In the genomic region with DNA sequence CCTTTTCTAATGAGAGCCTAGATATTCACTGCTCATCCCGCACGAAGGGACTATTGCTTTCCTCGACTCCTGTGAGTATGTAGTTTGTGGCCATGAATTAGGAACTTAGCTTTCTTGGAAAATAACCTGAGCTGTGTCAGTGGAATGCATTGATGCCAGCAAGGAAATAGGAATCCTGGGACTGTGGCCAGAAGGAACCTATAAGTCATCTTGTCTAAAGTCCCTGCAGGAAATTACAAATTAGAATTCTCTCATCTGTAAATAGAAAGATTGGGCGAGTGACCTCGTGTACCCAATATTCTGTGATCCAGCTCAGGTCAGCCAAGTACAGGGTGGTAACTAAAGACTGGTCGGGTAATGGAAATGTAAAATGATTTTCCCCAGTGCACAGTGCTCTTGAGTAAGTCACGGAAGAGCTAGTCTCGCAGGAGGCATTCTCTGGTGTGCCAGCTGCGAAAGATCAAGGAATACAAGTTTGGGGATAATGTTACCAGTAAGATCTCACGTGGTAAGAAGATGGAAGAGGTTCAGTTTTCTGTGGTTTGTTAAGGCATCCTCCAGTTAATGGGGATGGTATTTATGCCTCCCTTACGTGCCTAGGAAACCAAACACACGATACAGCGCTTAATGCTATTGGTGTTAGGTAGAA, we compare ENCODE assay signal across 17 mouse cellular contexts. TPM values are rescaled to one million over a fixed set of nuclear protein-coding genes. Genes with fewer than 3 reads are reported as not detected.
DNase-seq lines count a peak whose midpoint lies in the region; ATAC-seq lines count a peak whose summit lies in the region.
"Had no signal": no experiment of that assay in that cellular context is flagged by ENCODE, and none has a peak within 500 bp of the region (broad histone marks: within the 10 kb centered on the region; RNA-seq: fewer than 3 reads in every experiment).

No protein-coding gene starts in this region.

- DNase-seq in heart, adult 11 months, result peak; percentile 21
- DNase-seq in heart, postnatal 25 days (ENCODE audit: low spot score), result no peak
- DNase-seq in kidney, adult 11 months, result no peak
- DNase-seq in NIH3T3 (ENCODE audit: low read depth), result peak; percentile 82
- DNase-seq in kidney, postnatal 36 days, result peak; percentile 44 to 54
- no peak for DNase-seq in cerebellum, adult 11 months
- DNase-seq in spleen, postnatal 10 days (ENCODE audit: low spot score in 2 of 2), result no peak
- DNase-seq: B cell, adult 2 months; cerebellum, adult 9-10 months; lung, adult 2 months; right cerebral cortex, adult 18-20 months; thymus, adult 2 months had no signal

- ATAC-seq in kidney, embryonic 14.5 days (ENCODE audit: low FRiP score, low TSS enrichment), result peak; percentile 53; the same call in 1 of the 2 replicates
- ATAC-seq: forebrain, embryonic 15.5 days; hindbrain, postnatal 0 days; midbrain, embryonic 15.5 days had no signal

- no peaks in the 10 kb centered on the region for H3K9me3 ChIP-seq in kidney, embryonic 14.5 days (ENCODE audit: control insufficient read depth, low read length)
- H3K9me3 ChIP-seq: forebrain, embryonic 15.5 days; megakaryocyte, embryonic 14.5 days; midbrain, embryonic 15.5 days had no signal

- H3K36me3 ChIP-seq in kidney, embryonic 14.5 days (ENCODE audit: control insufficient read depth, insufficient read depth, low read length), result peaks cover 7% of the 10 kb centered on the region; the same call in 1 of the 2 replicates
- H3K36me3 ChIP-seq: midbrain, embryonic 15.5 days had no signal

- no peak overlapping the region for H3K4me3 ChIP-seq in kidney, embryonic 14.5 days (ENCODE audit: low read length)
- H3K4me3 ChIP-seq: forebrain, embryonic 15.5 days; megakaryocyte, embryonic 14.5 days; midbrain, embryonic 15.5 days had no signal

- H3K27ac ChIP-seq in kidney, embryonic 14.5 days (ENCODE audit: low read depth, low read length), result no peak overlapping the region
- H3K27ac ChIP-seq: forebrain, embryonic 15.5 days; hindbrain, postnatal 0 days; midbrain, embryonic 15.5 days had no signal

- intact Hi-C loops in heart, postnatal 25 days (cut with DNase I), result no loop called here

- no peak overlapping the region for H3K4me2 ChIP-seq in kidney, embryonic 14.5 days (replicated peaks; ENCODE audit: low read depth, low read length)
- H3K4me2 ChIP-seq: forebrain, embryonic 15.5 days; midbrain, embryonic 15.5 days had no signal

- no peak overlapping the region for H3K9ac ChIP-seq in kidney, embryonic 14.5 days (ENCODE audit: low read depth, low read length)
- H3K9ac ChIP-seq: forebrain, embryonic 15.5 days; midbrain, embryonic 15.5 days had no signal

- H3K4me1 ChIP-seq in kidney, embryonic 14.5 days (ENCODE audit: control insufficient read depth, insufficient read depth, low read length), result 0 out of 2 replicates have a peak, but pooled peaks cover 7% of the 10 kb centered on the region
- H3K4me1 ChIP-seq: forebrain, embryonic 15.5 days; midbrain, embryonic 15.5 days had no signal

- WGBS in kidney, embryonic 14.5 days, result 45% methylated on average over 13 of the region's 13 CpGs

- H3K27me3 ChIP-seq in kidney, embryonic 14.5 days (ENCODE audit: control insufficient read depth, insufficient read depth, low read length), result no peaks in the 10 kb centered on the region
- H3K27me3 ChIP-seq: forebrain, embryonic 15.5 days; megakaryocyte, embryonic 14.5 days; midbrain, embryonic 15.5 days had no signal

RNA-seq across cellular contexts. Expression of a gene that starts 23.7 kb away (rescaled TPM):
- total RNA-seq in heart, postnatal 25 days (2021), result 10 to 100 TPM; 40.3 to 49.5 TPM
- polyA plus RNA-seq in kidney, embryonic 14.5 days (2014; fragmentation: Nextera tagmentation; extraction: Ambion mirVana), result 14.5 and 15.3 TPM in 2 replicates

RNA-seq across cellular contexts. Expression of a gene that starts 37.6 kb away (rescaled TPM):
- 1 to 10 TPM; 7.0 to 8.2 TPM for total RNA-seq in heart, postnatal 25 days (2021)
- polyA plus RNA-seq in kidney, embryonic 14.5 days (2014; fragmentation: Nextera tagmentation; extraction: Ambion mirVana), result 4.4 and 4.6 TPM in 2 replicates

RNA-seq across cellular contexts. Expression of a gene that starts 45.5 kb away (rescaled TPM):
- total RNA-seq in heart, postnatal 25 days (2021), result 1 to 10 TPM; 3.3 to 5.1 TPM
- polyA plus RNA-seq in kidney, embryonic 14.5 days (2014; fragmentation: Nextera tagmentation; extraction: Ambion mirVana), result 12.1 and 13.1 TPM in 2 replicates

Comparison
In these comparisons a context has a peak if more than half of its experiments do, and no peak if none do; other contexts are left out.
1. DNase-seq: peak in heart, adult 11 months (single experiment), NIH3T3 (single experiment) and kidney, postnatal 36 days (2 of 2); none in heart, postnatal 25 days (single experiment), kidney, adult 11 months (single experiment), cerebellum, adult 11 months (single experiment) and spleen, postnatal 10 days (0 of 2).